33 mouse cellular contexts compared by ENCODE assay signal in the genomic region with DNA sequence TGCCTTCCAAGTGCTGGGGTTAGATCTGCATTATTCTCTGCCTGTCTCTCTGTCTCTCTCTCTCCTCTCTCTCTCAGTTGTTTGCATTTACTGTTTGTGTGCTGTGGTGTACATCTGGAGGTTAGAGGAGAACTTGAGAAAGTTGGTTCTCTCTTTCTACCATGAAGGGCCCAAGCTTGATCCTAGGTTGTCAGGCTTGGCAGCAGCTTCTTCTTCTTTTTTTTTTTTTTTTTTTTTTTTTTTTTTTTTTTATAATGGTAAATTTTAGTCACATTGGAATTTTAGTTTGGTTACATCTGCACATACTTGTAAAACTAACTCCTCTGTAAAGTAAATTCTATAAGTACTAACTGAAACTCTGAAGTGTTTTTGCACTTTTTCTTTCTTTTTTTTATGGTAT.
"Had no signal": no experiment of that assay in that cellular context is flagged by ENCODE, and none has a peak within 500 bp of the region (broad histone marks: within the 10 kb centered on the region; RNA-seq: fewer than 3 reads in every experiment).

No protein-coding gene starts in this region.

- H3K36me3 ChIP-seq: heart, embryonic 13.5 days; heart, embryonic 15.5 days; hindbrain, embryonic 10.5 days; hindbrain, embryonic 12.5 days; hindbrain, embryonic 13.5 days; hindbrain, embryonic 15.5 days; kidney, embryonic 15.5 days had no signal

- H3K27me3 ChIP-seq: heart, embryonic 12.5 days; heart, embryonic 13.5 days; heart, embryonic 15.5 days; hindbrain, embryonic 12.5 days; hindbrain, embryonic 13.5 days; hindbrain, embryonic 15.5 days; kidney, embryonic 15.5 days had no signal

- H3K4me3 ChIP-seq: heart, embryonic 12.5 days; heart, embryonic 13.5 days; heart, embryonic 15.5 days; hindbrain, embryonic 10.5 days; hindbrain, embryonic 12.5 days; hindbrain, embryonic 13.5 days; hindbrain, embryonic 15.5 days; kidney, embryonic 15.5 days; layer of hippocampus, adult 2 months; left cerebral cortex, adult 2 months had no signal

- ATAC-seq: hindbrain, embryonic 16.5 days; hindbrain, postnatal 0 days; inflammation-experienced regulatory T-cells, adult 6 months; intestine, embryonic 16.5 days; intestine, postnatal 0 days had no signal

- H3K27ac ChIP-seq: heart, embryonic 13.5 days; heart, embryonic 15.5 days; hindbrain, embryonic 10.5 days; hindbrain, embryonic 12.5 days; hindbrain, embryonic 13.5 days; hindbrain, embryonic 14.5 days; hindbrain, embryonic 15.5 days; hindbrain, postnatal 0 days; kidney, embryonic 15.5 days; kidney, postnatal 0 days; layer of hippocampus, adult 2 months; left cerebral cortex, adult 2 months had no signal

- H3K9me3 ChIP-seq: heart, embryonic 13.5 days; heart, embryonic 15.5 days; hindbrain, embryonic 10.5 days; hindbrain, embryonic 12.5 days; hindbrain, embryonic 13.5 days; hindbrain, embryonic 15.5 days; kidney, embryonic 15.5 days had no signal

- H3K9ac ChIP-seq: heart, embryonic 12.5 days; heart, embryonic 13.5 days; heart, embryonic 15.5 days; hindbrain, embryonic 12.5 days; hindbrain, embryonic 13.5 days; hindbrain, embryonic 14.5 days; hindbrain, embryonic 15.5 days; kidney, embryonic 15.5 days had no signal

- H3K4me2 ChIP-seq: heart, embryonic 11.5 days; heart, embryonic 12.5 days; heart, embryonic 13.5 days; heart, embryonic 15.5 days; hindbrain, embryonic 12.5 days; hindbrain, embryonic 13.5 days; hindbrain, embryonic 14.5 days; hindbrain, embryonic 15.5 days; kidney, embryonic 15.5 days had no signal

- DNase-seq: heart, postnatal 10 days; heart, postnatal 36 days; heart, postnatal 4 days; kidney, adult 11 months; kidney, adult 18-20 months; kidney, adult 2 months; kidney, adult 8-10 months; kidney, adult 9 months; kidney, postnatal 10 days; kidney, postnatal 14 days; kidney, postnatal 25 days; kidney, postnatal 36 days; kidney, postnatal 4 days; layer of hippocampus, adult 9-11 months; layer of hippocampus, postnatal 36 days had no signal
